Mouse (Mus musculus): ENCODE results near the gene Lpcat1.
A peak's percentile ranks its signal among the peaks of the same experiment; 100 is the strongest.

Gene Lpcat1

DNA sequence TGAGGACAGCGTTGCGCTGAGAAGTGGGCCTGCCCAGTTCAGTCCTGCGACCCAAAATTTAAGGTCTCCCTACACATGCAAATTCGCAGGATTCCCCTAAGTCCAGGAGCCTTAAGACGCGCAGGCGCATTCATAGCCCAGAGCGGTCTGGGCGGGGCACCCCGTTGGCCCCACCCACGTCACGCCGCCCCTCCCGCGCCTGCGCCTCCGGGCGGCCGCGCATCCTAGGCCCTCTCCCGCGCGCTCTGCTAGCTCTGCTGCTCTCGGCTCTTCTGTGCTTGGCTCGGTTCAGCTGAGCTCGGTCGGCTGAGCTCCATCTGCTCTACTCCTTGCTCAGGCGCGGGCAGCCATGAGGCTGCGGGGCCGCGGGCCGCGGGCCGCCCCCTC, at the start of gene Lpcat1:
Gene Lpcat1 (plus strand): TSS at position 164 of the 387 bp plus-strand sequence.
- H3K9me3 ChIP-seq (ENCODE audit: low read length): no peaks in the 10 kb centered on the region
- no peak for TF ChIP-seq POU5F1 (IDR thresholded peaks at IDR 0.05; ENCODE audit: borderline replicate concordance, low read length)
- TF ChIP-seq NANOG (IDR thresholded peaks at IDR 0.05; ENCODE audit: borderline replicate concordance, low read length): no peak
- TF ChIP-seq CTCF (conservative IDR thresholded peaks at IDR 0.05; ENCODE audit: low read length): no peak

DNA sequence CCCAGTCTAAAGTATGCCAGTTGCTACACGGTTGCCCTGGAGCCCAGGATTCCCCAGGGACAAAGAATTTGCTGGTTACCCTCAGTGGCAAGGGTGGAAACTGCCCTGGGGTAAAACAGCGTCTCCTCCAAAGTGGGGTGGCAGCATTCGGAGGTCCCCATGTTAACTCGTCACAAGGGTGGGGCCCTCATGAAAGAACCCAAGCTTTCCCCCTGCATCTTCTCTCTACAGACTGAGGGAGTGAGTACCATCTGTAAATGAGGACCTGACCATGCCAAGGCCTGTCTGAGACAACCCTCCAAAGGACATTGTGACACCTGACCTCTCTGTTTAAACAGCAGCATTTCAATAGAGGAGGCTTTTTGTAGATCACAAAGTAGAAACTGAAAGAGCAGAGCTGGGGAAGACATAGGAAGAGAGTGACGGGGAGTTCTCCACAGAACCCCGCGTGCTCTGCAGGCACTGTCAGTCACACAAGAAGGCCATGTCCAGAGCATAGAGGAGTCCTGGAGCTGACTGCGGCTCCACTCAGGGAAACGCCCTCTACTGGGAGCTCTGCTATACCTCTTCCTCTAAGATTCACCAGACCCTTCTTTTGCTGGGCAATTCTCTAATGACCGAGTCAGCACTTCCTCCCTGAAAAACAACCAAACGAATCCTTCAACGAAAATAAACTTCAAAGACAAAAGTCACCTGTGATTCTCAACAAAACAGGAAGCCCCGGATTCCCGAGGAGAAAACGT, 49.3 kb upstream of the Lpcat1 start:
- H3K36me3 ChIP-seq (ENCODE audit: insufficient read depth, low read length): no peaks in the 10 kb centered on the region
- peaks cover 11% of the 10 kb centered on the region; the same call in 1 of the 2 replicates for H3K4me1 ChIP-seq (replicated peaks; ENCODE audit: low read depth, low read length)
- TF ChIP-seq CTCF (conservative IDR thresholded peaks at IDR 0.05; ENCODE audit: low read length): peak; percentile 33
- TF ChIP-seq NANOG (IDR thresholded peaks at IDR 0.05; ENCODE audit: borderline replicate concordance, low read length): no peak
- no peak overlapping the region for H3K4me3 ChIP-seq (replicated peaks; ENCODE audit: low read length)
- peaks cover 2% of the 10 kb centered on the region; the same call in 1 of the 2 replicates for H3K27me3 ChIP-seq (ENCODE audit: insufficient read depth, low read length)
- no peaks in the 10 kb centered on the region for H3K9me3 ChIP-seq (ENCODE audit: low read length)

More for the DNA sequence above, at the start of gene Lpcat1:
- Histone ChIP-seq H3K27me3 (ENCODE audit: insufficient read depth, low read length) (no peaks in the 10 kb centered on the region), H3K4me1 (replicated peaks; ENCODE audit: low read depth, low read length) (peaks cover 46% of the 10 kb centered on the region), H3K36me3 (ENCODE audit: insufficient read depth, low read length) (peaks cover 16% of the 10 kb centered on the region), H3K4me3 (replicated peaks; ENCODE audit: low read length) (peak within 1 kb of the TSS; percentile 91)

DNA sequence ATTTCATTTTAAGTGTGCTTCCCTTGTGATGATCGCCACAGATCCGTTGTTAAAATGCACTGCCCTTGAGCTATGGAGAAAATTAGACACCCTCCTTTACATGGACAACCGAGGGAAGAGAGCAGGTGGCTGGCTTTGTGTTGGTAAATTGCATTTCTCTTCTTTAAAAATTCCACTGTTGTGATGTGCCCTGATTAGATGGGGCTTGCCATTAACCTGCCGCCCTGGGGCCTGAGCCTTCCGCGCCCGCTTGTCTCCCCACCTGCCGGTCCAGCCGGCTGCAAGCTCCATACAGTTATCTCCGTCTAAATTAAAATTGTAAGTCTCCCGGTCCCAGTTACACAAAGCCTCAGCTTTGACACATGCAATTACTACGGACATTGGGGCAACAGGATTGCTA, 48.7 kb upstream of the Lpcat1 start:
- H3K27me3 ChIP-seq (ENCODE audit: insufficient read depth, low read length): peaks cover 2% of the 10 kb centered on the region; the same call in 1 of the 2 replicates
- H3K36me3 ChIP-seq (ENCODE audit: insufficient read depth, low read length): no peaks in the 10 kb centered on the region
- TF ChIP-seq CTCF (conservative IDR thresholded peaks at IDR 0.05; ENCODE audit: low read length) (no peak), NANOG (IDR thresholded peaks at IDR 0.05; ENCODE audit: borderline replicate concordance, low read length) (no peak), POU5F1 (IDR thresholded peaks at IDR 0.05; ENCODE audit: borderline replicate concordance, low read length) (no peak)
- no peak overlapping the region for H3K4me3 ChIP-seq (replicated peaks; ENCODE audit: low read length)
- H3K4me1 ChIP-seq (replicated peaks; ENCODE audit: low read depth, low read length): peaks cover 11% of the 10 kb centered on the region; the same call in 1 of the 2 replicates
- H3K9me3 ChIP-seq (ENCODE audit: low read length): no peaks in the 10 kb centered on the region

DNA sequence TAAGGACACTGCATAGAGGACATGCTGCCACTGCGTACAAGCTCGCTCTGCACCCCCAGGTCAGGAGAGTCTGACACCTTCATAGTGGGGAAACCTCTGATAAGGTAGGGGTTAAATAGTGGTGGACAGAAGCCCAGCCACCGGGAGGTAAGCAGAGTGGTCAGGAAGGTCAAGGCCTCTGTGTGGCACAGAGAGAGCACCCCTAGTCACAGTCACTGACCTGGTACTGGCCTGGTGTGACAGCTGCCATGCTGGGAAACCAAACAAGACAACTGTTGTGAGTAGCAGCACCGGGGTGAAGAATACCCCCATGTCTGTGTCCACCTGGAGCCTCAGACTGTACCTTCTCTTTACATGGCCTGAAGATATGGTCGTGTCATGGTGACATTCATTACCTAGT, 47.8 kb upstream of the Lpcat1 start:
- peaks cover 2% of the 10 kb centered on the region; the same call in 1 of the 2 replicates for H3K27me3 ChIP-seq (ENCODE audit: insufficient read depth, low read length)
- H3K4me3 ChIP-seq (replicated peaks; ENCODE audit: low read length): no peak overlapping the region
- no peaks in the 10 kb centered on the region for H3K36me3 ChIP-seq (ENCODE audit: insufficient read depth, low read length)
- no peaks in the 10 kb centered on the region for H3K9me3 ChIP-seq (ENCODE audit: low read length)
- peaks cover 11% of the 10 kb centered on the region; the same call in 1 of the 2 replicates for H3K4me1 ChIP-seq (replicated peaks; ENCODE audit: low read depth, low read length)
- TF ChIP-seq NANOG (IDR thresholded peaks at IDR 0.05; ENCODE audit: borderline replicate concordance, low read length) (no peak), POU5F1 (IDR thresholded peaks at IDR 0.05; ENCODE audit: borderline replicate concordance, low read length) (no peak), CTCF (conservative IDR thresholded peaks at IDR 0.05; ENCODE audit: low read length) (no peak)

DNA sequence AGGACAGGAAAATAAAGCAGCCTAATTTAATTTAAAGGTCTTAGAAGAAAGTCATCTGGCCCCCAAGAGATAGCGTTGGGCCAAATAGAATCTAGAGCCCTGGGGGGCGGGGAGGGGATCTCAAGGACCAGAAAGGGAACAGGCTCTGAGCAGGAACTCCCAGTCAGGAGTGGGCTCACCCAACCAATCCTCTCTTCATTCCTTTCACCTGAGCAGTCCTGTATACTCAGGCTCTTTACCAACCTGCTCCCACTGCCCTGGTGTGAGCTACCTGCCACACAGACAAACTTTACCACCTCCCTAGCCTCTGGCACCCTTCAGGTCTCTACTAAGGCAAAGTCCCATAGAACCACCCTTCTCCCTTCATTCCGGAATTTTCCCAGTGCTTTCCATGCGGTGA, 44.0 kb upstream of the Lpcat1 start:
- TF ChIP-seq POU5F1 (IDR thresholded peaks at IDR 0.05; ENCODE audit: borderline replicate concordance, low read length): no peak
- no peak for TF ChIP-seq NANOG (IDR thresholded peaks at IDR 0.05; ENCODE audit: borderline replicate concordance, low read length)
- Histone ChIP-seq H3K36me3 (ENCODE audit: insufficient read depth, low read length) (no peaks in the 10 kb centered on the region), H3K27me3 (ENCODE audit: insufficient read depth, low read length) (peaks cover 2% of the 10 kb centered on the region; the same call in 1 of the 2 replicates), H3K9me3 (ENCODE audit: low read length) (no peaks in the 10 kb centered on the region), H3K4me3 (replicated peaks; ENCODE audit: low read length) (no peak overlapping the region), H3K4me1 (replicated peaks; ENCODE audit: low read depth, low read length) (peaks cover 4% of the 10 kb centered on the region; the same call in 1 of the 2 replicates)

- H3K36me3 ChIP-seq (ENCODE audit: insufficient read depth, low read length): no peaks in the 10 kb centered on the region
- TF ChIP-seq POU5F1 (IDR thresholded peaks at IDR 0.05; ENCODE audit: borderline replicate concordance, low read length): no peak
- no peak for TF ChIP-seq CTCF (conservative IDR thresholded peaks at IDR 0.05; ENCODE audit: low read length)
- TF ChIP-seq NANOG (IDR thresholded peaks at IDR 0.05; ENCODE audit: borderline replicate concordance, low read length): no peak
- H3K4me3 ChIP-seq (replicated peaks; ENCODE audit: low read length): no peak overlapping the region
- peaks cover under 1% of the 10 kb centered on the region; the same call in 1 of the 2 replicates for H3K27me3 ChIP-seq (ENCODE audit: insufficient read depth, low read length)
- H3K9me3 ChIP-seq (ENCODE audit: low read length): no peaks in the 10 kb centered on the region
- H3K4me1 ChIP-seq (replicated peaks; ENCODE audit: low read depth, low read length): no peaks in the 10 kb centered on the region
Observed at GRCm38 (mm10) chr13:73425035-73425434, 42.0 kb upstream of the Lpcat1 start.

DNA sequence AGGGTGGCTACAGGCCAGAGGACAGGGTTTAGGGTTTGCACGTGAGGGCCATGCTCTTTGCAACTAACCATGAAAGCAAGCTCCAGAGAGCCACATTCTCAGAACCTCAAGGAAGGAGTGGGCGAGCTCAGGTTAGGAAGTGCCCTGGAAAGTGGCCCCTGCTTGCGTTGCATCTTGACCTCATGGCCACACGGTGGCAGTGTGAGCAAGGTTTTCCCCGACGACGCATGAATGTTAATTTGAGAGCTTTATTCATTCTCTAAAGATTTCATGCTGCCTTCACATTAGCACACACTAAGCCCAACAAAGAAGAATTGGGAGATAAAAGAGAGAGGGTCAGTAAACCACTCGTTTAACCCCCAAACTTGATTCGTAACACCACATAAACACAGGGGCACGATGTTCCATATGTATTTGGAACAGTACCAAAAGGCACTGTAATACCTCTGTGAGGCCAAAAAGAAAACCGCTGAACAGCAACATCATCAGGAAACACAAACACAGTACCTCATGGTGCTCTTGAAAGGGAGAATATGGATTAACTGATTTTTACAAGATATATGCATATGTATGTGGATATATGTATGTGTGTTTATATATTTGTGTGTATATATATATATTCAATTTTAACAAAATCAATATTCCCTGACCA, 41.0 kb upstream of the Lpcat1 start:
- Histone ChIP-seq H3K36me3 (ENCODE audit: insufficient read depth, low read length) (no peaks in the 10 kb centered on the region), H3K4me3 (replicated peaks; ENCODE audit: low read length) (no peak overlapping the region)
- TF ChIP-seq CTCF (conservative IDR thresholded peaks at IDR 0.05; ENCODE audit: low read length): peak; percentile 67
- no peak for TF ChIP-seq POU5F1 (IDR thresholded peaks at IDR 0.05; ENCODE audit: borderline replicate concordance, low read length)
- no peak for TF ChIP-seq NANOG (IDR thresholded peaks at IDR 0.05; ENCODE audit: borderline replicate concordance, low read length)

GRCm38 (mm10) chr13:73426587-73426986, 40.4 kb upstream of the Lpcat1 start:
- Histone ChIP-seq H3K36me3 (ENCODE audit: insufficient read depth, low read length) (no peaks in the 10 kb centered on the region), H3K4me3 (replicated peaks; ENCODE audit: low read length) (no peak overlapping the region), H3K27me3 (ENCODE audit: insufficient read depth, low read length) (no peaks in the 10 kb centered on the region; the same call in 1 of the 2 replicates), H3K9me3 (ENCODE audit: low read length) (no peaks in the 10 kb centered on the region), H3K4me1 (replicated peaks; ENCODE audit: low read depth, low read length) (no peaks in the 10 kb centered on the region)
- no peak for TF ChIP-seq POU5F1 (IDR thresholded peaks at IDR 0.05; ENCODE audit: borderline replicate concordance, low read length)
- no peak for TF ChIP-seq NANOG (IDR thresholded peaks at IDR 0.05; ENCODE audit: borderline replicate concordance, low read length)
- no peak for TF ChIP-seq CTCF (conservative IDR thresholded peaks at IDR 0.05; ENCODE audit: low read length)

More for the DNA sequence above, 41.0 kb upstream of the Lpcat1 start:
- Histone ChIP-seq H3K4me1 (replicated peaks; ENCODE audit: low read depth, low read length) (no peaks in the 10 kb centered on the region), H3K9me3 (ENCODE audit: low read length) (no peaks in the 10 kb centered on the region), H3K27me3 (ENCODE audit: insufficient read depth, low read length) (no peaks in the 10 kb centered on the region; the same call in 1 of the 2 replicates)

All from E14TG2a.4 (cell line).